Mouse (Mus musculus): ENCODE results near the gene Eddm3b. TPM values are rescaled to one million over a fixed set of nuclear protein-coding genes. Genes with fewer than 3 reads are reported as not detected.
A peak's percentile ranks its signal among the peaks of the same experiment; 100 is the strongest.

The Eddm3b gene
- polyA plus RNA-seq, 1 experiment from 2014 or later, result 0.07 TPM

DNA sequence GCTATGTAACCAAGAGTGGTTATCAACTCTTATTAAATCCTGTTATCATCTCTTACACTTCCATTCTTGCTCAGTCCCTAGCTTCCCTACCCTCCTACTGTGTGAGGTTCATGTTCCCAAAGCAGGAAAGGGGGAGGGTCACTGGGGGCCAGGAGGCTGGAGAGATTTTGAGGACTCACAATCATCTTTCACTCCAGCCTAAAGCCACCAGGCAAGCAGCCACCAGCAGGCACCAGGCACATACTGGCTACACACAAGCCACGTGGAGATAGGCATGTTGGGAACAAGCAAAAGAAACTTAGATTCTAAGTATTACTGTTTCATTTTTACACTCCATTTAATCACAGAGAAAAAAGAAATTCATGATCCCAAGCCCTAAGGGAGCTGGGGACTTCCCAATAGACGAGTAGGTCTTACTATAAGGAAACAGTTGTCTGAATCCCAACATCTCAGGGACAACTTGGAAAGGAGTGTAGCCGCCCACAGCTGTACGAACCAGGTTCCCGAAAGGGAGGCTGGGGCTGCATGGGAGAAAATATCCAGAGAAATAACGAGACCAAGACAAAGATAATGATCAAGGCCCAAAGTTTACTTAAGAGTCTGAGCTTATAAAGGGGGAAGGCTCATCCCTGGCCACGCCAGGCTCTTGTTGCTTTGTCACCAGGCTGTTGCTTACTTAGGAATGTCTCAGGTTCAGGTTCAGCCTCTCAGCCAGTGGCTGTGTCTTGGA, 17.0 kb downstream of the Eddm3b start:
- TF ChIP-seq EP300 (IDR thresholded peaks at IDR 0.05; ENCODE audit: low read depth) (no peak), CTCF (IDR thresholded peaks at IDR 0.05; ENCODE audit: low read depth) (no peak)
- H3K4me3 ChIP-seq (ENCODE audit: low read depth, low read length), result no peak overlapping the region
- no peaks in the 10 kb centered on the region for H3K36me3 ChIP-seq (replicated peaks; ENCODE audit: insufficient read depth, low read length)
- no peaks in the 10 kb centered on the region for H3K9me3 ChIP-seq (ENCODE audit: low read length)
- H3K27me3 ChIP-seq (ENCODE audit: insufficient read depth, low read length), result no peaks in the 10 kb centered on the region
- peaks cover 50% of the 10 kb centered on the region for H3K4me1 ChIP-seq (ENCODE audit: insufficient read depth)
- ATAC-seq (no peak), DNase-seq (no peak)
- no peak overlapping the region for H3K4me2 ChIP-seq (ENCODE audit: low read depth, low read length)
- WGBS (ENCODE audit: insufficient replicate concordance), result 63% methylated on average over 7 of the region's 7 CpGs
- H3K27ac ChIP-seq (ENCODE audit: low read depth), result peak overlapping the region; percentile 85
- no peak overlapping the region for H3K9ac ChIP-seq (replicated peaks)

DNA sequence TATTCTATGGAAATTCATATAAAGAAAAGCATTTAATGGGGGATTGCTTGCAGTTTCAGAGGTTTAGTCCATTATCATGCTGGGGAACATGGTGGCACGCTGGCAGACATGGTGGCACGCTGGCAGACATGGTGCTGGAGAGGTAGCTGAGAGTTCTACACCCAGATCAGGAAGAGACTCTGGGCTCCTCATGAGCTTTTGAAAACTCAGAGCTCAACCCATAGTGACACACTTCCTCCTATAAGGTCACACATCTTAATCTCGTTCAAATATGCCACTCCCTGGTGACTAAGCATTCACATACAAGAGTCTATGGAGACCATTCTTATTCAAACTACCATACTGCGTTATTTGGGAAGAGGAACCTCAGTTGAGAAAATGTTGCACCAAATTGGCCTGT, 18.1 kb downstream of the Eddm3b start:
- H3K9me3 ChIP-seq (ENCODE audit: low read length), result no peaks in the 10 kb centered on the region
- 71% methylated on average over 4 of the region's 4 CpGs for WGBS (ENCODE audit: insufficient replicate concordance)
- DNase-seq (no peak), ATAC-seq (peak; percentile 42; the same call in 1 of the 2 replicates)
- TF ChIP-seq EP300 (IDR thresholded peaks at IDR 0.05; ENCODE audit: low read depth) (0 out of 2 replicates have a peak, but pooled peaks have one; percentile 22), CTCF (IDR thresholded peaks at IDR 0.05; ENCODE audit: low read depth) (no peak)
- no peaks in the 10 kb centered on the region for H3K27me3 ChIP-seq (ENCODE audit: insufficient read depth, low read length)
- H3K4me1 ChIP-seq (ENCODE audit: insufficient read depth), result peaks cover 46% of the 10 kb centered on the region
- no peak overlapping the region for H3K4me3 ChIP-seq (ENCODE audit: low read depth, low read length)
- H3K36me3 ChIP-seq (replicated peaks; ENCODE audit: insufficient read depth, low read length), result no peaks in the 10 kb centered on the region
- H3K27ac ChIP-seq (ENCODE audit: low read depth), result peak overlapping the region; percentile 85; the same call in 1 of the 2 replicates
- peak overlapping the region; percentile 22; the same call in 1 of the 2 replicates for H3K4me2 ChIP-seq (ENCODE audit: low read depth, low read length)
- no peak overlapping the region for H3K9ac ChIP-seq (replicated peaks)

DNA sequence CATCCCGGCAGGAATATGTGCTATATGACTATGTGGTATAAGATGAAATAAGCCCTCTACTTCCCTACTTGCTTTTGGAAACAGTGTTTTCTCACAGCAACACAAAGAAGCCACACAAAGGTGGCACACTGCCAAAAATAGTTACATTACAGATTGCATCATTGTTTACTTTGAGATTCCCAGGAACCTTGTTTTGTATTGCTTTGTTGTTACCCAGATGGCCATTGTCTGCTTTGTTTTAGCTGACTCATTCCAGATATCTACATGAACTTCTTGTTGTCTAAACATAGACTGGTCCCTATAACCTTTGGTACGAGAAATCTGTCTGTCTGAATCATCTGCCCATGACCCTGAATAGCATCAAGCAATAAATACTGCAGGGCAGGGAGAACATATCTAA, 26.1 kb downstream of the Eddm3b start:
- Histone ChIP-seq H3K27ac (ENCODE audit: low read depth) (no peak overlapping the region), H3K4me3 (ENCODE audit: low read depth, low read length) (no peak overlapping the region), H3K36me3 (replicated peaks; ENCODE audit: insufficient read depth, low read length) (no peaks in the 10 kb centered on the region), H3K27me3 (ENCODE audit: insufficient read depth, low read length) (no peaks in the 10 kb centered on the region), H3K4me2 (ENCODE audit: low read depth, low read length) (no peak overlapping the region), H3K9me3 (ENCODE audit: low read length) (no peaks in the 10 kb centered on the region), H3K9ac (replicated peaks) (no peak overlapping the region), H3K4me1 (ENCODE audit: insufficient read depth) (peaks cover 21% of the 10 kb centered on the region)
- no peak for ATAC-seq
- no peak for DNase-seq
- TF ChIP-seq EP300 (IDR thresholded peaks at IDR 0.05; ENCODE audit: low read depth), result no peak
- TF ChIP-seq CTCF (IDR thresholded peaks at IDR 0.05; ENCODE audit: low read depth), result no peak
- 76% methylated on average over 2 of the region's 2 CpGs for WGBS (ENCODE audit: insufficient replicate concordance)

DNA sequence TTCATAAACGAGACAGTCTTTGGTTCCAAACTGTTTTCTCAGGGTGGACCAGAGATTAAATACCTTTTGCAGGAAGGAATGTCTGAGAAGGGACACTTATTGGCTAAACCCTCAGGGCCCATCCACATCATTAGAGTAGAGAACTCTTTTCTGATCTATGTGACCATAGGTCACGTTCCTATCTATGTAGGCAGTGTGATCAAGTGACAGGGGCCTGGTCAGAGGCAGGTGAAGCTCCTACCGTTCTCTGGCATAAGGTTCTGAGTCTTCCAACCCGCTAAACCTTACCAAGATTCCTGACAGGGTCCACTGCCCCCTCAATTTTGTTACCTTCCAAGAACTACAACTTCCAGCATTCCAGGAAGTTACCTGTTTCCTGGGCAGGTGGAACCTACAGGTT, 27.9 kb downstream of the Eddm3b start:
- 81% methylated on average over 4 of the region's 4 CpGs for WGBS (ENCODE audit: insufficient replicate concordance)
- H3K4me3 ChIP-seq (ENCODE audit: low read depth, low read length), result no peak overlapping the region
- H3K27me3 ChIP-seq (ENCODE audit: insufficient read depth, low read length), result no peaks in the 10 kb centered on the region
- H3K4me2 ChIP-seq (ENCODE audit: low read depth, low read length), result no peak overlapping the region
- no peaks in the 10 kb centered on the region for H3K9me3 ChIP-seq (ENCODE audit: low read length)
- ATAC-seq, result no peak
- H3K9ac ChIP-seq (replicated peaks), result no peak overlapping the region
- H3K27ac ChIP-seq (ENCODE audit: low read depth), result peak overlapping the region; percentile 26; the same call in 1 of the 2 replicates
- peaks cover 21% of the 10 kb centered on the region for H3K4me1 ChIP-seq (ENCODE audit: insufficient read depth)
- H3K36me3 ChIP-seq (replicated peaks; ENCODE audit: insufficient read depth, low read length), result no peaks in the 10 kb centered on the region
- TF ChIP-seq CTCF (IDR thresholded peaks at IDR 0.05; ENCODE audit: low read depth), result no peak
- TF ChIP-seq EP300 (IDR thresholded peaks at IDR 0.05; ENCODE audit: low read depth), result no peak
- no peak for DNase-seq

DNA sequence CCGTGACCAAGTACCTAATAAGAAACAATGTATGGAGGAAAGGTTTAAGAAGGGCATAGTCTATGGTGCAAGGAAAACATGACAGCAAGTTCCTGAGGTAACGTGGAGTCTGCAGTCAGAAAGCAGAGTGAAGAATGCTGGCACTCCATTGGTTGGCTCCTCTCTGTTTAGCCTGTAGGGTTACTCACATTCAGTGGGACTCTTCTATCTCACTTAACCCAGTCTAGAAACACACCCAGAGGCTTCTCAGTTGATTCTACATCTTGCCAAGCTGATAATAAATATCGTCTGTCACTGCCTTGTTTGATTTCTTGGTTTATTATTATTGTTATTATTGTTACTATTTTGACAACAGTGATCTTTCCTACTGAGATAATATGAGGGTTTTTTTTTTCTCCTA, 28.3 kb downstream of the Eddm3b start:
- TF ChIP-seq EP300 (IDR thresholded peaks at IDR 0.05; ENCODE audit: low read depth) (peak; percentile 57), CTCF (IDR thresholded peaks at IDR 0.05; ENCODE audit: low read depth) (no peak)
- Histone ChIP-seq H3K27ac (ENCODE audit: low read depth) (peak overlapping the region; percentile 26; the same call in 1 of the 2 replicates), H3K4me3 (ENCODE audit: low read depth, low read length) (no peak overlapping the region), H3K36me3 (replicated peaks; ENCODE audit: insufficient read depth, low read length) (no peaks in the 10 kb centered on the region), H3K9ac (replicated peaks) (no peak overlapping the region), H3K9me3 (ENCODE audit: low read length) (no peaks in the 10 kb centered on the region), H3K4me2 (ENCODE audit: low read depth, low read length) (no peak overlapping the region), H3K4me1 (ENCODE audit: insufficient read depth) (peaks cover 21% of the 10 kb centered on the region), H3K27me3 (ENCODE audit: insufficient read depth, low read length) (no peaks in the 10 kb centered on the region)
- ATAC-seq, result peak; percentile 60
- WGBS (ENCODE audit: insufficient replicate concordance), result 65% methylated on average over 3 of the region's 3 CpGs
- no peak for DNase-seq

DNA sequence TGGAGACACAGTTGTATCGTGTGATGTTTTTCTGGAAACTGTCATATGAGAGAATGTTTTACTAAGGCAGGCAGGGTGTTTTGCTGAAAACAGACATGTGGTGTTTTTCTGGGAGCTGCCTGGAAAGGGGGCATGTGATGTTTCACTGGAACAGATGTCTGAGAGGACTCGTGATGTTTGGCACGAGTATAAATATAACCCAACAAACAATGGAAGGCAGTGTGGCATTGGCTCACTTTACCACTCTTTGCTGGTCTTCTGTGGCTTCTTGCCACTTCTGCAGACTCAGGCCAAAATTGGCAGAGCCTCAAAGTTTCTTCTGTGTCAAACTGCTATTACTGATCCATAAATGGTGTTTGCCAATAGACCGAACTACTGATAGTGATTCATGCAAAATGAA, 29.1 kb downstream of the Eddm3b start:
- Histone ChIP-seq H3K9ac (replicated peaks) (no peak overlapping the region), H3K36me3 (replicated peaks; ENCODE audit: insufficient read depth, low read length) (no peaks in the 10 kb centered on the region), H3K4me3 (ENCODE audit: low read depth, low read length) (no peak overlapping the region), H3K4me2 (ENCODE audit: low read depth, low read length) (peak overlapping the region; percentile 44; the same call in 1 of the 2 replicates), H3K4me1 (ENCODE audit: insufficient read depth) (peaks cover 25% of the 10 kb centered on the region), H3K9me3 (ENCODE audit: low read length) (no peaks in the 10 kb centered on the region), H3K27ac (ENCODE audit: low read depth) (peak overlapping the region; percentile 77), H3K27me3 (ENCODE audit: insufficient read depth, low read length) (no peaks in the 10 kb centered on the region)
- DNase-seq (no peak), ATAC-seq (no peak)
- TF ChIP-seq EP300 (IDR thresholded peaks at IDR 0.05; ENCODE audit: low read depth), result no peak
- no peak for TF ChIP-seq CTCF (IDR thresholded peaks at IDR 0.05; ENCODE audit: low read depth)
- 61% methylated on average over 4 of the region's 4 CpGs for WGBS (ENCODE audit: insufficient replicate concordance)

All from liver, postnatal 0 days (tissue).